Mouse (Mus musculus) E14TG2a.4 (cell line): ENCODE data around the gene Eri3.

Source experiments
- CTCF ChIP-seq: conservative IDR thresholded peaks from 2 replicates; pipeline ENCODE4 v1.5.1; 2014; ENCODE audit warnings: low read length
- NANOG ChIP-seq: IDR thresholded peaks from 2 replicates; pipeline ENCODE4 v1.6.1; 2014; ENCODE audit warnings: borderline replicate concordance, low read length, mixed read lengths
- POU5F1 ChIP-seq: IDR thresholded peaks from 2 replicates; pipeline ENCODE4 v1.6.1; 2014; ENCODE audit warnings: low read length, borderline replicate concordance

DNA sequence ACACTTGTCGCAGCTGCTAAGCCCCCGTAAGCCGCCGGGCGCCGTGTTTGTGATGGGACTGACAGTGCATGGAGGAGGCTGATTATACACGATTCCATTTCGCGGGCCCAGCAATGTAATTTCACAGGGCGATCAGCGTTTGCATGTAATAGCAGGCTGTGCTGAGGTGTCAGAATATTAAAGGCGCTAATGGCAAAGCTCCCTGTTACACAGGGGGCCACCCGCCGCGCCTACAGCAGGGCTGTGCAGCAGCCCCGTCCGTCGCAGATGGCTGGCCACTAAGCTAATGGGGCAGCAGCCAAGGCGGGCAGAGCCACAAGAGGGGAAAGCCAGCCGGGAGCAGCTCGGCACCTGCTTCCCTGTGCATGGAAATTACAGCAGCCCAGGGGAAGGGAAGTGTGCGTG is 94.9 kb downstream of the Eri3 start:
- TF ChIP-seq POU5F1 (no peak), CTCF (no peak), NANOG (no peak)
